Mouse (Mus musculus) heart, embryonic 12.5 days (tissue): ENCODE measurements around the gene 1110051M20Rik. TPM values are rescaled to one million over a fixed set of nuclear protein-coding genes. Genes with fewer than 3 reads are reported as not detected.
"Not testable (repeated sequence)": the region's sequence is repeated elsewhere in the genome, so short reads cannot be mapped to it uniquely, and the experiment has no call there.

Experiments used
- ATAC-seq: fragments of 200-750 bp; cut with Nextera tagmentation; 2 replicates; pipeline ENCODE4 v1.8.0; 2017; ENCODE audit warnings: moderate TSS enrichment, moderate library complexity; ENCODE audit not compliant: insufficient number of reproducible peaks, low FRiP score
- H3K27ac ChIP-seq: fragments of 300-500 bp; sonication (generic); 2 replicates; pipeline ENCODE4 v1.5.1; 2016; ENCODE audit warnings: mild to moderate bottlenecking, moderate library complexity; ENCODE audit not compliant: poor library complexity, severe bottlenecking
- H3K27me3 ChIP-seq: fragments of 300-500 bp; sonication (generic); replicated peaks from 2 replicates; pipeline ENCODE4 v1.6.1; 2016; ENCODE audit warnings: mild to moderate bottlenecking, moderate library complexity
- H3K36me3 ChIP-seq: fragments of 300-500 bp; sonication (generic); 2 replicates; pipeline ENCODE4 v1.6.1; 2016; ENCODE audit warnings: mild to moderate bottlenecking, moderate library complexity
- H3K4me1 ChIP-seq: fragments of 300-500 bp; sonication (generic); replicated peaks from 2 replicates; pipeline ENCODE4 v1.6.1; 2016; ENCODE audit warnings: mild to moderate bottlenecking
- H3K4me2 ChIP-seq: fragments of 300-500 bp; sonication (generic); 2 replicates; pipeline ENCODE4 v1.6.1; 2016; ENCODE audit warnings: mild to moderate bottlenecking, moderate library complexity
- H3K4me3 ChIP-seq: fragments of 300-500 bp; sonication (generic); 2 replicates; pipeline ENCODE4 v1.5.1; 2016; ENCODE audit warnings: mild to moderate bottlenecking
- H3K9ac ChIP-seq: fragments of 300-500 bp; sonication (generic); 2 replicates; pipeline ENCODE4 v1.6.1; 2016; ENCODE audit warnings: mild to moderate bottlenecking, moderate library complexity
- H3K9me3 ChIP-seq: fragments of 300-500 bp; sonication (generic); replicated peaks from 2 replicates; pipeline ENCODE4 v1.6.1; 2016; ENCODE audit warnings: mild to moderate bottlenecking, moderate library complexity
- WGBS: fragments of 180-500 bp; shearing (Covaris S2); methylation state at CpG from one replicate; pipeline ENCODE4 v1.1.7; 2016; 5-methylcytosine and 5-hydroxymethylcytosine counted together
- microRNA-seq: library from miRNA; unstranded; fragments of <30 nt; microRNA quantifications from one replicate; pipeline ENCODE4, GENCODE M21; 2017
- polyA plus RNA-seq: library from polyadenylated mRNA; unstranded; fragments of >200 nt; fragmentation: Nextera tagmentation; extraction: Ambion mirVana; gene quantifications from 2 replicates; pipeline ENCODE4 v1.2.1, GENCODE M21; 2016

The 1110051M20Rik gene
- polyA plus RNA-seq, 1 experiment from 2014 or later = 35.7 TPM

GRCm38 (mm10) chr2:91237511-91238080, 206.9 kb downstream of the 1110051M20Rik start:
- not testable (repeated sequence) for H3K4me1 ChIP-seq, H3K27me3 ChIP-seq, H3K9ac ChIP-seq, H3K36me3 ChIP-seq, H3K9me3 ChIP-seq
- WGBS = 17% methylated on average over 4 of the region's 4 CpGs
- Histone ChIP-seq H3K4me2 (peak overlapping the region; percentile 97), H3K27ac (peak overlapping the region; percentile 92), H3K4me3 (peak overlapping the region; percentile 67)
- ATAC-seq = peak; percentile 45; the same call in 1 of the 2 replicates

GRCm38 (mm10) chr2:91236601-91237510, 207.6 kb downstream of the 1110051M20Rik start, which contains the start of gene Ddb2:
Ddb2 (minus strand) TSS chr2:91236982.
- peak; percentile 100 for ATAC-seq
- Histone ChIP-seq H3K9me3 (no peaks in the 10 kb centered on the region), H3K4me1 (peaks cover 5% of the 10 kb centered on the region; the same call in 1 of the 2 replicates), H3K36me3 (peaks cover 8% of the 10 kb centered on the region; the same call in 1 of the 2 replicates), H3K27ac (peak within 1 kb of the TSS; percentile 92), H3K27me3 (no peaks in the 10 kb centered on the region), H3K4me3 (peak within 1 kb of the TSS; percentile 67), H3K4me2 (peak within 1 kb of the TSS; percentile 97), H3K9ac (peak within 1 kb of the TSS; percentile 89)
- WGBS = under 1% methylated on average over 48 of the region's 48 CpGs

GRCm38 (mm10) chr2:91229735-91230134, 214.8 kb downstream of the 1110051M20Rik start:
- H3K4me1 ChIP-seq = no peaks in the 10 kb centered on the region
- 77% methylated on average over 2 of the region's 2 CpGs for WGBS
- H3K27ac ChIP-seq = no peak overlapping the region
- peaks cover 8% of the 10 kb centered on the region; the same call in 1 of the 2 replicates for H3K36me3 ChIP-seq
- no peaks in the 10 kb centered on the region for H3K9me3 ChIP-seq
- H3K4me3 ChIP-seq = no peak overlapping the region
- no peak for ATAC-seq
- H3K27me3 ChIP-seq = no peaks in the 10 kb centered on the region
- no peak overlapping the region for H3K9ac ChIP-seq
- H3K4me2 ChIP-seq = no peak overlapping the region

Small RNA genes lying within 50 kb of the gene (microRNA-seq; reads per million reads assigned to microRNA genes)
- gene Gm22071 = not detected

Other genes starting within 250 kb of the 1110051M20Rik start
- 1.2 and 2.5 TPM in 2 replicates for gene Nr1h3, start 241.9 kb downstream of the 1110051M20Rik start, polyA plus RNA-seq
- 18.2 and 22.3 TPM in 2 replicates for gene Acp2, start 241.8 kb downstream of the 1110051M20Rik start, polyA plus RNA-seq
- 7.5 and 7.7 TPM in 2 replicates for gene Ddb2, start 207.7 kb downstream of the 1110051M20Rik start, polyA plus RNA-seq
- gene Pacsin3, start 188.8 kb downstream of the 1110051M20Rik start, polyA plus RNA-seq = 30.4 and 31.9 TPM in 2 replicates
- 73.9 and 74.2 TPM in 2 replicates for gene Arfgap2, start 179.7 kb downstream of the 1110051M20Rik start, polyA plus RNA-seq
- 4.4 and 4.9 TPM in 2 replicates for gene Lrp4, start 12.8 kb upstream of the 1110051M20Rik start, polyA plus RNA-seq
- 77.1 and 87.8 TPM in 2 replicates for gene Ckap5, start 82.1 kb upstream of the 1110051M20Rik start, polyA plus RNA-seq
- gene F2, start 191.7 kb upstream of the 1110051M20Rik start, polyA plus RNA-seq = 0.60 and 2.2 TPM in 2 replicates
- gene Zfp408, start 205.1 kb upstream of the 1110051M20Rik start, polyA plus RNA-seq = 6.1 and 6.9 TPM in 2 replicates
- gene Arhgap1, start 205.2 kb upstream of the 1110051M20Rik start, polyA plus RNA-seq = 168 and 169 TPM in 2 replicates